Mouse (Mus musculus) midbrain, embryonic 12.5 days (tissue): ENCODE measurements around the gene Slc12a3. TPM values are rescaled to one million over a fixed set of nuclear protein-coding genes. Genes with fewer than 3 reads are reported as not detected.

Experiments
- microRNA counts: library from miRNA; unstranded; fragments of <30 nt; microRNA quantifications from one replicate; lab custom pipeline; 2017
- microRNA-seq: library from miRNA; unstranded; fragments of <30 nt; microRNA quantifications from one replicate; pipeline ENCODE4, GENCODE M21; 2017
- polyA plus RNA-seq: library from polyadenylated mRNA; unstranded; fragments of >200 nt; fragmentation: Nextera tagmentation; extraction: Ambion mirVana; gene quantifications from 2 replicates; pipeline ENCODE4 v1.2.1, GENCODE M21; 2016

The Slc12a3 gene
- polyA plus RNA-seq, 1 experiment from 2014 or later: not detected

MicroRNA genes within 50 kb of the gene (microRNA counts, 519-probe panel; counts per million panel counts)
- microRNA mmu-miR-138 (lab: Ali Mortazavi, UCI): 5,375 counts per million, percentile 50 among the panel's probes with 10 or more counts

Small RNA genes lying within 50 kb of the gene (microRNA-seq; reads per million reads assigned to microRNA genes)
- gene Mir138-2: 248 reads per million, percentile 62 among the genes with 10 or more reads in this experiment

Other genes starting within 250 kb of the Slc12a3 start
- gene Bbs2, start 230.3 kb upstream of the Slc12a3 start, polyA plus RNA-seq: 25.3 and 25.4 TPM in 2 replicates
- gene Mt4, start 192.0 kb upstream of the Slc12a3 start, polyA plus RNA-seq: not detected in 2 replicates
- 16.9 and 23.8 TPM in 2 replicates for gene Mt3, start 176.6 kb upstream of the Slc12a3 start, polyA plus RNA-seq
- gene Mt2, start 156.5 kb upstream of the Slc12a3 start, polyA plus RNA-seq: 12.9 and 13.1 TPM in 2 replicates
- 31.1 and 38.8 TPM in 2 replicates for gene Mt1, start 150.1 kb upstream of the Slc12a3 start, polyA plus RNA-seq
- 96.7 and 98.4 TPM in 2 replicates for gene Nup93, start 114.6 kb upstream of the Slc12a3 start, polyA plus RNA-seq
- gene Herpud1, start 57.2 kb downstream of the Slc12a3 start, polyA plus RNA-seq: 55.4 and 57.7 TPM in 2 replicates
- gene Nlrc5, start 105.2 kb downstream of the Slc12a3 start, polyA plus RNA-seq: 0.09 and 0.38 TPM in 2 replicates
- 9.9 and 10.0 TPM in 2 replicates for gene Cpne2, start 203.8 kb downstream of the Slc12a3 start, polyA plus RNA-seq